11 mouse cellular contexts compared by ENCODE assay signal in genomic region chr10:69523202-69523601, GRCm38 (mm10).
DNase-seq lines count a peak whose midpoint lies in the region; ATAC-seq and TF ChIP-seq lines count a peak whose summit lies in the region.
"Had no signal": no experiment of that assay in that cellular context is flagged by ENCODE, and none has a peak within 500 bp of the region (broad histone marks: within the 10 kb centered on the region; RNA-seq: fewer than 3 reads in every experiment).

No protein-coding gene starts in this region.

- no peak overlapping the region for H3K27ac ChIP-seq in left cerebral cortex, adult 2 months
- H3K27ac ChIP-seq: liver, embryonic 15.5 days; neural tube, embryonic 12.5 days had no signal

- peak; percentile 48 for TF ChIP-seq CTCF in left cerebral cortex, adult 2 months (IDR thresholded peaks at IDR 0.05)

- peak; percentile 16 to 29 for DNase-seq in adrenal gland, postnatal 36 days
- no peak for DNase-seq in adrenal gland, postnatal 4 days (ENCODE audit: low spot score in 2 of 2)
- DNase-seq in left cerebral cortex, adult 2 months (ENCODE audit: extremely low spot score in 1 of 2, low spot score in 2 of 2), result no peak
- no peak for DNase-seq in left cerebral cortex, postnatal 14 days (ENCODE audit: low spot score in 2 of 2)
- peak; percentile 70 for DNase-seq in R1 (ENCODE audit: low read depth, low spot score)
- peak; percentile 25 for DNase-seq in retina, embryonic 14.5 days (ENCODE audit: low spot score)
- DNase-seq in embryo, embryonic 10.5 days (ENCODE audit: low spot score), result no peak

- intact Hi-C loops in left cerebral cortex, adult 2 months (cut with DNase I), result no loop called here
- intact Hi-C loops in left cerebral cortex, postnatal 14 days (cut with DNase I), result no loop called here

- ATAC-seq in erythroid progenitor cell, adult 5-6 weeks (replicated peaks; ENCODE audit: low FRiP score, poor library complexity, severe bottlenecking), result no peak
- ATAC-seq: inflammation-experienced regulatory T-cells, adult 6 months had no signal

- H3K4me3 ChIP-seq in left cerebral cortex, adult 2 months, result no peak overlapping the region
- H3K4me3 ChIP-seq: liver, embryonic 15.5 days; neural tube, embryonic 12.5 days had no signal

Comparison
In these comparisons a context has a peak if more than half of its experiments do, and no peak if none do; other contexts are left out.
1. DNase-seq: peak in adrenal gland, postnatal 36 days (2 of 2), R1 (single experiment) and retina, embryonic 14.5 days (single experiment); none in adrenal gland, postnatal 4 days (0 of 2), left cerebral cortex, adult 2 months (0 of 2), left cerebral cortex, postnatal 14 days (0 of 2) and embryo, embryonic 10.5 days (single experiment).